Mouse (Mus musculus) heart, embryonic 16.5 days (tissue): ENCODE results near the gene Cacna1d. TPM values are rescaled to one million over a fixed set of nuclear protein-coding genes. Genes with fewer than 3 reads are reported as not detected.

Source experiments
- ATAC-seq: fragments of 200-750 bp; cut with Nextera tagmentation; replicated peaks from 2 replicates; pipeline ENCODE4 v1.8.0; 2017; ENCODE audit warnings: moderate number of reproducible peaks; ENCODE audit not compliant: insufficient read depth, low FRiP score; ENCODE audit errors: extremely low read depth
- H3K27ac ChIP-seq: fragments of 300-500 bp; sonication (generic); 2 replicates; pipeline ENCODE4 v1.5.1; 2014; ENCODE audit warnings: mild to moderate bottlenecking, low read length, control low read depth, moderate library complexity
- H3K27me3 ChIP-seq: fragments of 300-500 bp; sonication (generic); 2 replicates; pipeline ENCODE4 v1.6.1; 2014; ENCODE audit warnings: low read length, mixed read lengths; ENCODE audit not compliant: control insufficient read depth, insufficient read depth
- H3K36me3 ChIP-seq: fragments of 300-500 bp; sonication (generic); 2 replicates; pipeline ENCODE4 v1.6.1; 2014; ENCODE audit not compliant: control insufficient read depth, insufficient read depth
- H3K4me1 ChIP-seq: fragments of 300-500 bp; sonication (generic); 2 replicates; pipeline ENCODE4 v1.6.1; 2014; ENCODE audit warnings: low read length, mixed read lengths; ENCODE audit not compliant: control insufficient read depth, insufficient read depth
- H3K4me2 ChIP-seq: fragments of 300-500 bp; sonication (generic); 2 replicates; pipeline ENCODE4 v1.6.1; 2014; ENCODE audit warnings: low read depth, mild to moderate bottlenecking, control low read depth, low read length
- H3K4me3 ChIP-seq: fragments of 300-500 bp; sonication (generic); 2 replicates; pipeline ENCODE4 v1.5.1; 2014; ENCODE audit warnings: mild to moderate bottlenecking, control low read depth, low read length
- H3K9ac ChIP-seq: fragments of 300-500 bp; sonication (generic); 2 replicates; pipeline ENCODE4 v1.6.1; 2014; ENCODE audit warnings: low read length, control low read depth
- H3K9me3 ChIP-seq: fragments of 300-500 bp; sonication (generic); replicated peaks from 2 replicates; pipeline ENCODE4 v1.6.1; 2016; ENCODE audit warnings: low read length; ENCODE audit not compliant: control insufficient read depth
- WGBS: fragments of 180-500 bp; shearing (Covaris S2); extraction: QIAGEN DNeasy Blood & Tissue Kit; methylation state at CpG from one replicate; pipeline ENCODE4 v1.1.7; 2014; 5-methylcytosine and 5-hydroxymethylcytosine counted together
- polyA plus RNA-seq: library from polyadenylated mRNA; unstranded; fragments of >200 nt; fragmentation: Nextera tagmentation; extraction: Ambion mirVana; gene quantifications from 2 replicates; pipeline ENCODE4 v1.2.1, GENCODE M21; 2015

The Cacna1d gene
- polyA plus RNA-seq, 1 experiment from 2014 or later: 4.9 TPM

DNA sequence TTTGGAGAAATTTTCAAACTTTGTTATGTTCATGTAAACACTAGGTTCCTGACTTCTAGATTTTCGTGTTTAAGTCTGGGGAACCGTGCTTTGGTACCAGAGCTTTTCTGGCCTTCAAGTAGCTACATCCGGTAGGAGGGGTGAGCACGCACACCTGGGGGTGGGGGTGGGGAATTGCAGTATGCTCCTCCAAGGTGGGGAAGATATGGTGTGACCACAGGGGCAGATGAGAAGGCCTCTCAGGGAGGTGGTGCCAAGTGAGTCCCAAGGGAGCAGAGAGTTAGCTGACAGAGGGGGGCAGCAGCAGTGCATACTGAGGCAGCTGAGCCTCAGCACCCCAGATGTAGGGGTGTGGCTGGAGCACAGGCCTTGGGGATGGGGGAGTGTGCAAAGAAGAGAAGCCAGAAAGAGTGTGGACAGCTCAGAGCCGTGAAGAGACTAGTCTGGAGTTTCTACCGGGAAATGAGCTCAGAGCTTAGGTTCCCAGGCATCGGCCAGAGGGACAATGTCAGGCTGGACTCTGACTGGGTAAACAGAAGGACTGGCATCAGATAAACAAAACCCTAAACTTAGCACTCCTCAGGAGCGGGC is 387.2 kb downstream of the Cacna1d start:
- ATAC-seq: peak; percentile 82
- WGBS: 43% methylated on average over 8 of the region's 8 CpGs
- no peak overlapping the region for H3K9ac ChIP-seq

GRCm38 (mm10) chr14:30097239-30097638 is 394.0 kb downstream of the Cacna1d start:
- 53% methylated on average over 5 of the region's 5 CpGs for WGBS
- 0 out of 2 replicates have a peak, but pooled peaks have one; percentile 23 for ATAC-seq
- H3K27ac ChIP-seq: no peak overlapping the region

More for the DNA sequence above, 387.2 kb downstream of the Cacna1d start:
- no peak overlapping the region for H3K4me2 ChIP-seq
- H3K9me3 ChIP-seq: no peaks in the 10 kb centered on the region
- 0 out of 2 replicates have a peak, but pooled peaks cover 4% of the 10 kb centered on the region for H3K4me1 ChIP-seq
- H3K36me3 ChIP-seq: no peaks in the 10 kb centered on the region
- peak overlapping the region; percentile 4; the same call in 1 of the 2 replicates for H3K27ac ChIP-seq
- no peak overlapping the region for H3K4me3 ChIP-seq
- no peaks in the 10 kb centered on the region for H3K27me3 ChIP-seq

GRCm38 (mm10) chr14:30092426-30092825 is 398.8 kb downstream of the Cacna1d start:
- H3K9ac ChIP-seq: no peak overlapping the region
- H3K27ac ChIP-seq: no peak overlapping the region
- H3K36me3 ChIP-seq: no peaks in the 10 kb centered on the region; the same call in 1 of the 2 replicates
- H3K9me3 ChIP-seq: no peaks in the 10 kb centered on the region; the same call in 1 of the 2 replicates
- H3K4me3 ChIP-seq: no peak overlapping the region
- 47% methylated on average over 4 of the region's 4 CpGs for WGBS
- no peaks in the 10 kb centered on the region for H3K4me1 ChIP-seq
- no peak overlapping the region for H3K4me2 ChIP-seq
- 0 out of 2 replicates have a peak, but pooled peaks have one; percentile 23 for ATAC-seq
- no peaks in the 10 kb centered on the region for H3K27me3 ChIP-seq

More at GRCm38 (mm10) chr14:30097239-30097638, 394.0 kb downstream of the Cacna1d start:
- H3K9me3 ChIP-seq: no peaks in the 10 kb centered on the region; the same call in 1 of the 2 replicates
- H3K4me3 ChIP-seq: no peak overlapping the region
- no peak overlapping the region for H3K4me2 ChIP-seq
- no peak overlapping the region for H3K9ac ChIP-seq
- no peaks in the 10 kb centered on the region; the same call in 1 of the 2 replicates for H3K36me3 ChIP-seq
- H3K4me1 ChIP-seq: no peaks in the 10 kb centered on the region
- no peaks in the 10 kb centered on the region for H3K27me3 ChIP-seq

- Histone ChIP-seq H3K9ac (no peak overlapping the region), H3K4me3 (no peak overlapping the region), H3K9me3 (no peaks in the 10 kb centered on the region; the same call in 1 of the 2 replicates), H3K27ac (no peak overlapping the region), H3K4me1 (no peaks in the 10 kb centered on the region), H3K27me3 (no peaks in the 10 kb centered on the region), H3K4me2 (no peak overlapping the region), H3K36me3 (no peaks in the 10 kb centered on the region; the same call in 1 of the 2 replicates)
- WGBS: 59% methylated on average over 2 of the region's 2 CpGs
- ATAC-seq: no peak
Measured at GRCm38 (mm10) chr14:30092021-30092420, 399.2 kb downstream of the Cacna1d start.

DNA sequence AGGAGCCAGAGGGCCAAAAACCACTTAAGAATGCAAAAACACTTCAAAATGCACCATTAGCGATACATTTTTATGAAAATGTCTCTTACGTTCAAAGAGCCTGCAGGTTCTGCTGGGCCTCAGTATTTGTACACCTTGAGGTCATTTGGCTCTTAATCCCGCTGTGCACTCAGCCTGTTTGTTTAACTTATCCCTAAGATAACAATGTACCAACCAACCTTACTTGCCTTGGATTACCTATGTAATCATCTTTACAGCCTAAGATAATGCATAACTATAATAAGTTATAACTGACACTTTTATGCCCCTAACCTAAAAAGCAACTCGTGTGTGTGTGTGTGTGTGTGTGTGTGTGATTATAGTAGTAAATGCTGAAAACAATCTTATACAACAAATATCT is 411.5 kb downstream of the Cacna1d start:
- Histone ChIP-seq H3K9me3 (0 out of 2 replicates have a peak, but pooled peaks cover 3% of the 10 kb centered on the region), H3K27ac (no peak overlapping the region), H3K4me1 (no peaks in the 10 kb centered on the region), H3K9ac (no peak overlapping the region), H3K4me2 (no peak overlapping the region), H3K27me3 (no peaks in the 10 kb centered on the region), H3K4me3 (no peak overlapping the region), H3K36me3 (no peaks in the 10 kb centered on the region)
- ATAC-seq: no peak
- 80% methylated on average over 4 of the region's 4 CpGs for WGBS

DNA sequence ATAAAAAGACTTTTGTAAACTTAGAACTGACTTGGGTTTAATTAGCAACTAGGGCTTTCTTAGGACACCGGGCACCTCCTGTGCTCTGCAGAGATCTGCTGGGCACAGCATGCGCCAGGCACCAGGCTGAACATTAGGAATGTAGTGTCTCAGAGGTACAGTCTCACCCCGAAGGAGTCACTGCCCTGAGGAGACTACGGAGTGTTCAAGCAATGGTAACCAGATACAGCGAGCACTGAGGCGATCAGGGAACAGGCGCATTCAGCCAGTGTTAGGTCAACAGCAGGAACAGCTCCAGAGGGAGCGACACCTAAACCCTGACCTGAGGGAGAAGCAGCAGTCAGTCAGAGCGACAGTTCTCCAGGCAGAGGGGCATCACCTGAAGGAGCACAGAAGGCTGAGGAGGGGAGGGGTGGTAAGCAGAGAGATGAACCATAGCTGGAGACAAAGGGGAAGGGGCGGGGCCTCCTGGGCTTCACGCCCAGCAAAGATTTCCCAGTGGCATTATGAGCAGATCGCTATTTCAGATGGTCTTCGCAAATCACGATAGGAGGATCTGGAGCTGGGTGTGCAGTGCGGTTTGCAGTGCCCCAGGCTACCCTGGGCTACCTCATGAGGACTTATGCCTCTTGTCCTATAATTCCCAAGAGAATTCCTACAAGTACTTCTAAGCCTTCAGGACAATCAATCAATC is 413.0 kb downstream of the Cacna1d start:
- H3K27ac ChIP-seq: no peak overlapping the region
- no peak overlapping the region for H3K4me2 ChIP-seq
- WGBS: 75% methylated on average over 15 of the region's 15 CpGs

GRCm38 (mm10) chr14:30075268-30075887 is 415.9 kb downstream of the Cacna1d start:
- no peak overlapping the region for H3K4me3 ChIP-seq
- no peak overlapping the region for H3K4me2 ChIP-seq
- no peaks in the 10 kb centered on the region for H3K27me3 ChIP-seq
- no peaks in the 10 kb centered on the region for H3K36me3 ChIP-seq
- WGBS: 42% methylated on average over 7 of the region's 7 CpGs
- H3K9me3 ChIP-seq: no peaks in the 10 kb centered on the region
- H3K27ac ChIP-seq: no peak overlapping the region
- no peak overlapping the region for H3K9ac ChIP-seq
- no peak for ATAC-seq
- H3K4me1 ChIP-seq: no peaks in the 10 kb centered on the region

More for the DNA sequence above, 413.0 kb downstream of the Cacna1d start:
- no peak overlapping the region for H3K9ac ChIP-seq
- no peaks in the 10 kb centered on the region for H3K27me3 ChIP-seq
- ATAC-seq: no peak
- no peaks in the 10 kb centered on the region for H3K4me1 ChIP-seq
- H3K36me3 ChIP-seq: no peaks in the 10 kb centered on the region
- H3K4me3 ChIP-seq: no peak overlapping the region
- H3K9me3 ChIP-seq: 0 out of 2 replicates have a peak, but pooled peaks cover 3% of the 10 kb centered on the region

- Histone ChIP-seq H3K36me3 (no peaks in the 10 kb centered on the region), H3K27me3 (no peaks in the 10 kb centered on the region), H3K27ac (no peak overlapping the region), H3K4me3 (no peak overlapping the region), H3K4me1 (no peaks in the 10 kb centered on the region), H3K9ac (no peak overlapping the region), H3K9me3 (no peaks in the 10 kb centered on the region), H3K4me2 (no peak overlapping the region)
- ATAC-seq: no peak
- WGBS: 76% methylated on average over 3 of the region's 3 CpGs
Measured at GRCm38 (mm10) chr14:30068566-30068965, 422.7 kb downstream of the Cacna1d start.

GRCm38 (mm10) chr14:30066752-30067151 is 424.5 kb downstream of the Cacna1d start:
- 86% methylated on average over 12 of the region's 12 CpGs for WGBS

More at GRCm38 (mm10) chr14:30066752-30067151, 424.5 kb downstream of the Cacna1d start:
- H3K27ac ChIP-seq: no peak overlapping the region
- no peak overlapping the region for H3K4me2 ChIP-seq
- no peaks in the 10 kb centered on the region for H3K9me3 ChIP-seq
- H3K4me3 ChIP-seq: no peak overlapping the region
- no peaks in the 10 kb centered on the region for H3K27me3 ChIP-seq
- no peak for ATAC-seq
- H3K4me1 ChIP-seq: no peaks in the 10 kb centered on the region
- no peaks in the 10 kb centered on the region for H3K36me3 ChIP-seq
- H3K9ac ChIP-seq: no peak overlapping the region
